Mouse (Mus musculus) CD8-positive naive resting alpha-beta T cell, adult 2 months (primary cell): Measurements from ENCODE around the gene Prss16.

Experiments used
- DNase-seq, 2 experiments: peaks; one replicate each; pipeline ENCODE4 v3.0.0; 2022; ENCODE audit warnings: low read depth in 2 of 2, low spot score in 2 of 2

Gene Prss16

GRCm38 (mm10) chr13:22007872-22008271 is 1.7 kb downstream of the Prss16 start:
- DNase-seq, result no peak

GRCm38 (mm10) chr13:22007121-22007510 is 2.4 kb downstream of the Prss16 start:
- DNase-seq, result no peak

DNA sequence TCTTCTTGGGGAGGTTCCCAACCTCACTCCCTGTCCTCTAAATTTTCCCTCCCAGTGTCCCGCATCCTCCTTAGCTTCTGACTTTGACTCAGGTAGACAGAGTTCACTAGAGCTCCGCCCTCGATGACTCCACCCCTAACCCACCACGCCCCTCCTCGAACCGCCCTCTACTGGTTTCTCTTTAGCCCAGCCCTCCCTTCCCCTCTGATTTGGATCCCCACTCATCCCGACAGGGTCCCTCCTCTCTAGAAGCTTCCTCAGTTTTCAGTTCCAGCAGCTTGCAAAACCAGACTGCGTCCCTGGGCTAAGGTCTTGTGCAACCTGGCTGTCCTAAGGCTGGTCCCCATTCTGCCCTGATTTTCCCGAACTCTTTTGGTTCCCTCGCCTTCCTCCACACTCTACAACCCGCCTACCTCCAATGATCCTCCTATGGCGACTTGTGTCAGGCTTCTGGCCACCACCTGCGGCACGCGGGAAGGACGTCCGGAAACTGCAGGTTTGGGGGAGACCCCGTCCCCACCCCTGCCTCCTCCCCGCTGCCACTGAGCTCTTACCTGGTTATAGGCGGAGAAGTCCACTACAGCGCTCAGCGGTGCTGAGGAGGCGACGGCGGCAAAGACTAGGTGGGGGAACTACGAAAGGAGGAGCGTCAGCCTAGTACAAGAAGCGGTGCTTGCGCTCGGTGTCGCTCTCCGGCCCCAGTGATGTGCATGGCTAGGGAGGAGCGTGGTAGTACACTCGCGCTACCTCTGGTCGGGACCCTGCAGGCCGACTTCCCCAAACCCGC is 3.0 kb downstream of the Prss16 start:
- peak in 1 of 2 experiments; percentile 69 for DNase-seq

DNA sequence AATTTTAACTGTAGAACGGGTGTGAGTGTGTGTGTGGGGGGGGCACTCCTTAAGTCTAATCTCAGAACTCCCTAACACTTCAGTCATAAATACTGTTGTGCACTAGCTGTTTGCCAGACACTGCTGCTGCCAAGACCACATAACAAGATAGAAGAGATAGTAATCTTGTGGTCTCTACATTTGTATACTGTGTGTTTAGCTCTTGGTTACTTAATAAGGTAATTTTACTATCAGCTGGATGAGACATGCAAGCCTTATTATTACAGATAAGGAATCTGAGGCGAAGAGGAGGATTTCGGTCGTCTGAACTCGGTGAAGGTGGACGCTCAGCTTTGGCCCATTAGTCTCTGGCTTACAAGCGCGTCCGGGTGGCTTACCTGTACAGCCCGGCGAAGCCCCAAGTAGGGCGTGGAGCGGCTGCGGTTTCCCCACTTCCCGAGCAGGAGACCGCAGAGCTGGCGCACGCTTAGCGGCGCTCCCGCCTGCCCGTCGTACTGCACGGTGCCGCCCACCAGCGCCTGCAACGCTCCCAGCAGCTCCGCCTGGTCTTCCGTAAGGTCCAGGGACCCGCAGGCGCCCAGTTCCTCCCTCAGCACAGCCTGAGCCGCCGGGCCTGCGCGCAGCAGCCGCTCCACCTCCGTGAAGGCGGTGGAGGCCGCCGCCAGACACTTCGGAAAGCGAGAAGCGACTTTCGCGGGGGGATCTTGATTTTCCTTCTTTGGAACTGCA is 3.8 kb downstream of the Prss16 start:
- DNase-seq, result peak in 1 of 2 experiments; percentile 44

GRCm38 (mm10) chr13:22001823-22002222 is 7.7 kb downstream of the Prss16 start:
- DNase-seq, result peak in 1 of 2 experiments; percentile 46

DNA sequence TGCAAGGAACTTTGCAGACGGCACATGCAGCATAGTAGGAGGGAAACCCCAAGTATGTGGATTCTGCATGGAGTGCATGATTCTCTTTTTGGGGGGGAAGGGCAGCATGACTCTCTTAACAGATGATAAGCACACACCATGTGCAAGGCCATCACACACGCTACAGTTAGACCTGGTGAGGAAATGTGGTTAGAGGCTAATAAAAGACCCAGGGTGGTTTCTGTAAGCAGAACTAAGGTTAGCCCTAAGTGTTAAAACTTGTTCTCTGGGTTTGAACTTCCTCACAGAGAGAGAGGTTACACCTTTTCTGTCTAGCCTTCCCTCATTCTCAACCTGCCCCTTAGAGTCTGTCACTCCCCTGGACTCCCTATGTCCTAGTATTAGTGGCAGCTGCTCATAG is 8.2 kb downstream of the Prss16 start:
- DNase-seq, result no peak

- no peak for DNase-seq
Observed at GRCm38 (mm10) chr13:21999147-21999546, 10.4 kb downstream of the Prss16 start.

- DNase-seq, result no peak
Observed at GRCm38 (mm10) chr13:21998412-21998811, 11.1 kb downstream of the Prss16 start.

GRCm38 (mm10) chr13:21997821-21998220 is 11.7 kb downstream of the Prss16 start:
- no peak for DNase-seq

- no peak for DNase-seq
Observed at GRCm38 (mm10) chr13:21997201-21997820, 12.2 kb downstream of the Prss16 start.

GRCm38 (mm10) chr13:21996840-21997185 is 12.7 kb downstream of the Prss16 start:
- no peak for DNase-seq

DNA sequence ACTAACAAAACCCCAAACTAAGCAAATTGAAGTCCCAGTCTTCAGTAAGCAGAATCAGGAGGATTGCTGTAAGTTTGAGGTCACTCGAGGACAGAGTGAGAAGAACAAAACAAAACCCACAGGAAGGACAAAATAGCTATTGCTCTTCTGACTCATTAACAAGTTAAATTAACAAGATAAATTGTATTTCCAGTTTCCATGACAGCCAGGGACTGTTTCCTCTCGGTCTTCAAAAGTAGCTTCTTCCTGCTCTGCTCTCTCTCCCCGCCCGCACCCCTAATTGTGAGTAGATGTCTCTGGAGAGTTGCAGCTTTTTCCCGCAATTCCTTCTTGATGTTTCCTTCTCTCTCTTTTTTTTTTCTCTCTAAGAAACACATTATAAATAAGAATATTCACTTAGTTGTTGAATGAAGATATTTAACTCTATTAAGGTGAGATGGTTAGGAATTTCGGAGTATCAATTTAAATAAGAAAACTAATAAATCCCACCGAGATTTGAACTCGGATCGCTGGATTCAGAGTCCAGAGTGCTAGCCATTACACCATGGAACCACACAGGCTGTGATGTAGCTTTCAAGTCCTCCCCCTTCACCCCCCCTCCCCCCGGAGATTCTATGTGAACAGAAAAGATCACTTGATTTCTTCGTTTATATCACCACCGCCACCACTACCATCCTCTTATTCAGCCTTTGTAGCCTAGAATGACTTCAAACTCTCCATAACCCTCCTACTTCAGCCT is 13.3 kb downstream of the Prss16 start:
- no peak for DNase-seq

DNA sequence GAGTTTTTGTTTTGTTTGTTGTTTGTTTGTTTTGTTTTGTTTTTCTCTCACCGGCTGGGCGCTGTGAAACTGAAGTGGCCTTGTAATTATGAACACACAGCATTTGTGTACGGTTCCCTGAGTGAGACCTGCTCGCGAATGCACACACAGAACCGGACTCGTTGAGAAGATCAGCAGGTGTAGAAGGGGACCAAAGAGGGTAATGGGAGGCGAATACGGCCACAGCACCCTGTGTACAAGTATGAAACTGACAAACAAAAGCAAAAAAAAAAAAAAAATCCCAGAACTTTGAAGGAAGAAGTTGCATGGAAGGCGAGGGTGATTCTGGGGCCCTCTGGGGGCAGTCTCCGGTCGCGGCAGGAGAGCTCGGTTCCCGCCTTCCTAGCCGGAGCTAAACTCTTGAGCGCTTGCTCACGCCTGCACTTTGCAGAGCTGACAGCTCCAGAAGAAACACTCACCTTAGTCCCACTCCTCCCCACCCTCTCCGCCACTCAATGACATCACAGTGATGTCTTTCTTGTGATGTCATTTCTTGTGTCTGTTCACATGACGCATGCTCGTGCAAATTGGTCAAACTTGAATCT is 14.1 kb downstream of the Prss16 start:
- peak in 1 of 2 experiments; percentile 33 for DNase-seq

GRCm38 (mm10) chr13:21994896-21995295 is 14.6 kb downstream of the Prss16 start:
- DNase-seq, result no peak

GRCm38 (mm10) chr13:21993957-21994738 is 15.4 kb downstream of the Prss16 start:
- DNase-seq, result peak in 1 of 2 experiments; percentile 36

DNA sequence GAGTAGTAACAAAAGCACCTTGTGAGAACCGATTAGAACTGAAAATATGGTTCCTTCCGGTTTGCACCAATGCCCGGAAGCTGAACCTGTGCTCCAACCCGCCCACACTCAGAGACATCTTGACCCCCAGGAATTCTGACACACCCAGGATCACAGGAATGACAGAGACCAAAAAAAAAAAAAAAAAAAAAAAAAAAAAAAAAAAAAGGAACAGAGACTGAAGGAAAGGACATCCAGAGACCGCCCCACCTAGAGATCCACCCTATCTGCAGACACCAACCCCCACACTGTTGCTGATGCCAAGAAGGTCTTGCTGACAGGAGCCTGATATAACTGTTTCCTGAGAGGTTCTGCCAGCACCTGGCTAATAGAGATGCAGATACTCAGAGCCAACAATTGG is 17.0 kb downstream of the Prss16 start:
- no peak for DNase-seq

DNA sequence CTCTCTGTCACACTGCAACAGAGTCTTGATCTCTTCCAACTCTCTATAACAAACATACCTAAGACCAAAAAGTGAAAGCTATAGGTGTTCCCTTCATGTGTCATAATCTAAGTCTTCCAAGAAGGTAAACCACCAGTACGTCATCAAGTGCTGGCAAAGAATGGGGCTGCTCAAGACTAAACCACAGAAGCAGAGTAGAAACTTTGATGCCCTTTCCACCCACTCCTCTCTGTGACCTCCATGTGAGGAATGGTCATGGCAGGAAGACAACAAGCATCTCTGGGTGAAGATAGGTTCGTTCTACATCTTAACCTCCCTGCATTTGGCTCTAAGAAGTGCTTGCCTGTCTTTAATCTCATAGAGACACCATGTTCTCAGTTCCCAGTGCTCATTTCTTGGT is 25.1 kb downstream of the Prss16 start:
- DNase-seq, result no peak

GRCm38 (mm10) chr13:21981803-21982193 is 27.7 kb downstream of the Prss16 start:
- DNase-seq, result no peak

GRCm38 (mm10) chr13:21980981-21981802 is 28.4 kb downstream of the Prss16 start, which contains the start of gene Pom121l2:
Gene Pom121l2 (plus strand): TSS chr13:21981194.
- DNase-seq, result no peak
